Mouse (Mus musculus) stomach, embryonic 14.5 days (tissue): ENCODE data around the gene Phxr2. TPM values are rescaled to one million over a fixed set of nuclear protein-coding genes. Genes with fewer than 3 reads are reported as not detected.
A peak's percentile ranks its signal among the peaks of the same experiment; 100 is the strongest.

Experiments
- ATAC-seq: fragments of 200-750 bp; cut with Nextera tagmentation; 2 replicates; pipeline ENCODE4 v1.8.0; 2017; ENCODE audit warnings: low read depth, moderate TSS enrichment; ENCODE audit not compliant: insufficient number of reproducible peaks, insufficient read depth, low FRiP score
- H3K27ac ChIP-seq: fragments of 300-500 bp; sonication (generic); 2 replicates; pipeline ENCODE4 v1.5.1; 2014; ENCODE audit warnings: mild to moderate bottlenecking, low read length, moderate library complexity, mixed read lengths
- H3K27me3 ChIP-seq: fragments of 300-500 bp; sonication (generic); 2 replicates; pipeline ENCODE4 v1.6.1; 2014; ENCODE audit warnings: low read length, control low read depth, mixed read lengths; ENCODE audit not compliant: control insufficient read depth, insufficient read depth
- H3K36me3 ChIP-seq: fragments of 300-500 bp; sonication (generic); 2 replicates; pipeline ENCODE4 v1.6.1; 2014; ENCODE audit warnings: mild to moderate bottlenecking, control low read depth, low read length, moderate library complexity, mixed read lengths; ENCODE audit not compliant: control insufficient read depth, insufficient read depth
- H3K4me1 ChIP-seq: fragments of 300-500 bp; sonication (generic); 2 replicates; pipeline ENCODE4 v1.6.1; 2014; ENCODE audit warnings: low read length, control low read depth, mixed read lengths; ENCODE audit not compliant: control insufficient read depth, insufficient read depth
- H3K4me2 ChIP-seq: fragments of 300-500 bp; sonication (generic); replicated peaks from 2 replicates; pipeline ENCODE4 v1.6.1; 2014; ENCODE audit warnings: low read depth, low read length, control low read depth
- H3K4me3 ChIP-seq: fragments of 300-500 bp; sonication (generic); 2 replicates; pipeline ENCODE4 v1.5.1; 2014; ENCODE audit warnings: low read depth, low read length, control low read depth
- H3K9ac ChIP-seq: fragments of 300-500 bp; sonication (generic); replicated peaks from 2 replicates; pipeline ENCODE4 v1.6.1; 2014; ENCODE audit warnings: low read depth, mild to moderate bottlenecking, control low read depth, low read length, moderate library complexity, mixed read lengths
- H3K9me3 ChIP-seq: fragments of 300-500 bp; sonication (generic); 2 replicates; pipeline ENCODE4 v1.6.1; 2016; ENCODE audit warnings: low read depth, low read length, control low read depth; ENCODE audit not compliant: control insufficient read depth
- WGBS: fragments of 180-500 bp; shearing (Covaris S2); extraction: QIAGEN DNeasy Blood & Tissue Kit; methylation state at CpG from one replicate; pipeline ENCODE4 v1.1.7; 2014; 5-methylcytosine and 5-hydroxymethylcytosine counted together
- polyA plus RNA-seq: library from polyadenylated mRNA; unstranded; fragments of >200 nt; fragmentation: Nextera tagmentation; extraction: Ambion mirVana; gene quantifications from 2 replicates; pipeline ENCODE4 v1.2.1, GENCODE M21; 2014

Phxr2 gene
- polyA plus RNA-seq, 1 experiment from 2014 or later: not detected

GRCm38 (mm10) chr10:99130611-99131010 lies 4.5 kb upstream of the Phxr2 start:
- ATAC-seq: no peak
- no peaks in the 10 kb centered on the region for H3K4me1 ChIP-seq
- H3K4me3 ChIP-seq: no peak overlapping the region
- no peaks in the 10 kb centered on the region for H3K27me3 ChIP-seq
- H3K27ac ChIP-seq: no peak overlapping the region
- no peak overlapping the region for H3K9ac ChIP-seq
- H3K36me3 ChIP-seq: no peaks in the 10 kb centered on the region
- WGBS: 45% methylated on average over 6 of the region's 6 CpGs
- H3K9me3 ChIP-seq: no peaks in the 10 kb centered on the region
- no peak overlapping the region for H3K4me2 ChIP-seq

GRCm38 (mm10) chr10:99127691-99128261 lies 1.7 kb upstream of the Phxr2 start:
- Histone ChIP-seq H3K36me3 (no peaks in the 10 kb centered on the region), H3K4me2 (no peak overlapping the region), H3K4me1 (no peaks in the 10 kb centered on the region), H3K9me3 (no peaks in the 10 kb centered on the region), H3K9ac (no peak overlapping the region), H3K4me3 (no peak overlapping the region), H3K27me3 (no peaks in the 10 kb centered on the region), H3K27ac (peak overlapping the region; percentile 52; the same call in 1 of the 2 replicates)
- peak; percentile 67 for ATAC-seq
- WGBS: 76% methylated on average over 11 of the region's 11 CpGs

- no peak overlapping the region for H3K27ac ChIP-seq
- H3K4me2 ChIP-seq: no peak overlapping the region
- no peaks in the 10 kb centered on the region for H3K27me3 ChIP-seq
Measured at GRCm38 (mm10) chr10:99126954-99127353, 829 bp upstream of the Phxr2 start.

GRCm38 (mm10) chr10:99119471-99119870 lies 6.7 kb downstream of the Phxr2 start:
- Histone ChIP-seq H3K36me3 (no peaks in the 10 kb centered on the region), H3K27ac (no peak overlapping the region; the same call in 1 of the 2 replicates), H3K4me1 (peaks cover 22% of the 10 kb centered on the region), H3K9ac (no peak overlapping the region), H3K4me2 (no peak overlapping the region), H3K27me3 (no peaks in the 10 kb centered on the region), H3K9me3 (no peaks in the 10 kb centered on the region), H3K4me3 (no peak overlapping the region)
- no peak for ATAC-seq
- WGBS: 87% methylated on average over 4 of the region's 4 CpGs

More at GRCm38 (mm10) chr10:99126954-99127353, 829 bp upstream of the Phxr2 start:
- no peaks in the 10 kb centered on the region for H3K4me1 ChIP-seq
- no peak overlapping the region for H3K9ac ChIP-seq
- WGBS: 92% methylated on average over 14 of the region's 14 CpGs
- H3K9me3 ChIP-seq: no peaks in the 10 kb centered on the region
- no peak for ATAC-seq
- H3K36me3 ChIP-seq: no peaks in the 10 kb centered on the region
- no peak overlapping the region for H3K4me3 ChIP-seq

- H3K9me3 ChIP-seq: no peaks in the 10 kb centered on the region
- WGBS: 33% methylated on average over 6 of the region's 6 CpGs
- peak; percentile 50 for ATAC-seq
- no peak overlapping the region for H3K4me2 ChIP-seq
- no peak overlapping the region for H3K9ac ChIP-seq
- H3K27ac ChIP-seq: peak overlapping the region; percentile 35; the same call in 1 of the 2 replicates
- no peak overlapping the region for H3K4me3 ChIP-seq
- no peaks in the 10 kb centered on the region for H3K36me3 ChIP-seq
- no peaks in the 10 kb centered on the region for H3K27me3 ChIP-seq
- H3K4me1 ChIP-seq: peaks cover 22% of the 10 kb centered on the region
Measured at GRCm38 (mm10) chr10:99118697-99119096, 7.4 kb downstream of the Phxr2 start.

- H3K4me3 ChIP-seq: no peak overlapping the region
- peaks cover 22% of the 10 kb centered on the region for H3K4me1 ChIP-seq
- peak overlapping the region; percentile 35; the same call in 1 of the 2 replicates for H3K27ac ChIP-seq
- 46% methylated on average over 10 of the region's 10 CpGs for WGBS
- no peak overlapping the region for H3K4me2 ChIP-seq
- H3K9me3 ChIP-seq: no peaks in the 10 kb centered on the region
- no peaks in the 10 kb centered on the region for H3K27me3 ChIP-seq
- H3K9ac ChIP-seq: no peak overlapping the region
- 0 out of 2 replicates have a peak, but pooled peaks have one; percentile 19 for ATAC-seq
- no peaks in the 10 kb centered on the region for H3K36me3 ChIP-seq
Measured at GRCm38 (mm10) chr10:99117876-99118275, 8.2 kb downstream of the Phxr2 start.

GRCm38 (mm10) chr10:99116650-99117615 lies 9.2 kb downstream of the Phxr2 start:
- Histone ChIP-seq H3K27me3 (no peaks in the 10 kb centered on the region), H3K4me3 (no peak overlapping the region), H3K9ac (no peak overlapping the region), H3K9me3 (no peaks in the 10 kb centered on the region), H3K4me2 (no peak overlapping the region), H3K36me3 (no peaks in the 10 kb centered on the region), H3K4me1 (peaks cover 22% of the 10 kb centered on the region), H3K27ac (peak overlapping the region; percentile 46; the same call in 1 of the 2 replicates)
- no peak for ATAC-seq
- 70% methylated on average over 16 of the region's 16 CpGs for WGBS

- WGBS: 55% methylated on average over 8 of the region's 8 CpGs
- no peak for ATAC-seq
- Histone ChIP-seq H3K27ac (no peak overlapping the region; the same call in 1 of the 2 replicates), H3K4me1 (peaks cover 24% of the 10 kb centered on the region), H3K4me3 (no peak overlapping the region), H3K9ac (no peak overlapping the region), H3K27me3 (no peaks in the 10 kb centered on the region), H3K4me2 (no peak overlapping the region), H3K9me3 (no peaks in the 10 kb centered on the region), H3K36me3 (no peaks in the 10 kb centered on the region)
Measured at GRCm38 (mm10) chr10:99116237-99116632, 9.9 kb downstream of the Phxr2 start.
